Comparison of ENCODE assay signal across 22 mouse cellular contexts in the genomic region with DNA sequence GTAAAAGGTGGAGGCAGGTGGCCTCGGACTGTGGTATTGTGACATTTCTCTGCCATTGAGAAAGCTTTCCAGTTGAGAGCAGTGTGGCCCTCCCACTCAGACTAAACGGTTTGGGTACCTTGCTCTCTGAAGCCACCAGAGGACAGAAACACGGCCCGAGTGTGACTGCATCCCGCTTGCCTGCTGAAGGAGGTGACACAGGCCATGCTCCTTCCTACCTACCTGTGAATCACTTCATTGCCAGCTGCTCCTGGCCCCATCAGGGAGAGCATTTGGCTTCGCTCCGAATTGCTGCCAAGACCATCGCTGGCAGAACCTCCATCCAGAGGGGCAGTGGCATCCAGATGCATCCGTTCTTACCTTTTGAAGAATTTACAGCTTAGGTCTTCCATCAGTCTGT. TPM values are rescaled to one million over a fixed set of nuclear protein-coding genes. Genes with fewer than 3 reads are reported as not detected.
DNase-seq lines count a peak whose midpoint lies in the region; ATAC-seq and TF ChIP-seq lines count a peak whose summit lies in the region.
"Had no signal": no experiment of that assay in that cellular context is flagged by ENCODE, and none has a peak within 500 bp of the region (broad histone marks: within the 10 kb centered on the region; RNA-seq: fewer than 3 reads in every experiment).

No protein-coding gene starts in this region.

- ATAC-seq in megakaryocyte, adult 5-6 weeks (ENCODE audit: poor library complexity, severe bottlenecking), result peak; percentile 26; the same call in 1 of the 2 replicates
- peak; percentile 9; the same call in 1 of the 2 replicates for ATAC-seq in neutrophil, adult 5-6 weeks (ENCODE audit: extremely low read depth, insufficient number of reproducible peaks, low FRiP score, poor library complexity, severe bottlenecking)
- ATAC-seq: activated CD4-positive, CD25-positive, alpha-beta regulatory T cell, adult 4 months; CD4-positive, CD25-positive, alpha-beta regulatory T cell, adult 4 months; Patski had no signal

- peaks cover 56% of the 10 kb centered on the region for H3K36me3 ChIP-seq in myocyte (ENCODE audit: control insufficient read depth, insufficient read depth)
- peaks cover 4% of the 10 kb centered on the region; the same call in 1 of the 2 replicates for H3K36me3 ChIP-seq in kidney, adult 2 months (ENCODE audit: control insufficient read depth, insufficient read depth, low read length)
- peaks cover 100% of the 10 kb centered on the region for H3K36me3 ChIP-seq in limb, embryonic 10.5 days

- no peak for TF ChIP-seq CTCF in kidney, adult 2 months (conservative IDR thresholded peaks at IDR 0.05; ENCODE audit: insufficient read depth, insufficient read length, low read depth, low read length)

- no peaks in the 10 kb centered on the region for H3K27me3 ChIP-seq in myocyte (ENCODE audit: control insufficient read depth, insufficient read depth, insufficient read length)
- no peaks in the 10 kb centered on the region for H3K27me3 ChIP-seq in kidney, adult 2 months (replicated peaks; ENCODE audit: control insufficient read depth, insufficient read depth, low read length)
- H3K27me3 ChIP-seq in limb, embryonic 10.5 days (ENCODE audit: low read depth, poor library complexity, severe bottlenecking), result 0 out of 2 replicates have a peak, but pooled peaks cover 5% of the 10 kb centered on the region
- H3K27me3 ChIP-seq: CH12.LX, Patski had no signal

- H3K4me2 ChIP-seq in myocyte (ENCODE audit: low read depth), result no peak overlapping the region

- 93% methylated on average over 9 of the region's 9 CpGs for WGBS in kidney, adult 2 months
- WGBS in limb, embryonic 10.5 days, result 88% methylated on average over 9 of the region's 9 CpGs

- no peak for TF ChIP-seq POLR2A in myocyte (IDR thresholded peaks at IDR 0.05; ENCODE audit: insufficient read length, low read depth)
- TF ChIP-seq POLR2A in kidney, adult 2 months (IDR thresholded peaks at IDR 0.05; ENCODE audit: low read depth, low read length), result no peak

- H3K27ac ChIP-seq in kidney, adult 2 months (ENCODE audit: insufficient read depth, low read depth, low read length), result no peak overlapping the region
- H3K27ac ChIP-seq in limb, embryonic 10.5 days, result no peak overlapping the region

- no peak overlapping the region for H3K4me3 ChIP-seq in myocyte
- H3K4me3 ChIP-seq in kidney, adult 2 months (ENCODE audit: insufficient read depth, low read depth, low read length), result no peak overlapping the region
- no peak overlapping the region for H3K4me3 ChIP-seq in limb, embryonic 10.5 days

- H3K79me2 ChIP-seq in myocyte (ENCODE audit: control insufficient read depth, insufficient read depth), result peaks cover 3% of the 10 kb centered on the region

- DNase-seq in heart, adult 11 months, result peak; percentile 90
- no peak for DNase-seq in heart, adult 8-10 months (ENCODE audit: low spot score)
- DNase-seq in kidney, adult 2 months, result no peak
- DNase-seq in kidney, postnatal 10 days, result no peak
- no peak for DNase-seq in limb, embryonic 10.5 days (ENCODE audit: low spot score)
- DNase-seq: adrenal gland, adult 2 months; adrenal gland, adult 8-10 months; adrenal gland, postnatal 10 days; adrenal gland, postnatal 14 days; adrenal gland, postnatal 25 days; adrenal gland, postnatal 36 days; B cell, adult 2 months; cerebellum, adult 11 months; cerebellum, adult 11-12 months had no signal

- H3K4me1 ChIP-seq in kidney, adult 2 months (ENCODE audit: control insufficient read depth, insufficient read depth, low read length), result peaks cover 11% of the 10 kb centered on the region
- H3K4me1 ChIP-seq in limb, embryonic 10.5 days, result peaks cover 44% of the 10 kb centered on the region

- H3K9me3 ChIP-seq in limb, embryonic 10.5 days (replicated peaks), result no peaks in the 10 kb centered on the region
- H3K9me3 ChIP-seq: G1E had no signal

- no peak overlapping the region for H3ac ChIP-seq in myocyte (ENCODE audit: control insufficient read depth, insufficient read length)

TF ChIP-seq in myocyte, 11 proteins besides CTCF, POLR2A, EP300 and RAD21:
- peak; percentile 54 for TF ChIP-seq POLR2AphosphoS2 (IDR thresholded peaks at IDR 0.05; ENCODE audit: insufficient read length, low read depth)
- no peak for TF ChIP-seq CEBPB (IDR thresholded peaks at IDR 0.05; ENCODE audit: insufficient read depth, poor library complexity, severe bottlenecking)

RNA-seq across cellular contexts. Expression of gene Tle3, which starts 26.0 kb away (rescaled TPM):
- total RNA-seq in heart, adult 8-10 months (2022), result 10 to 100 TPM in 3 of 4 experiments, 1 to 10 TPM in 1; 9.7 to 16.2 (median 14.0) TPM
- total RNA-seq in megakaryocyte, adult 5-6 weeks (2015), result 113 and 146 TPM in 2 replicates
- 79.4 and 92.9 TPM in 2 replicates for total RNA-seq in megakaryocyte, adult 5-6 weeks (2017)
- polyA plus RNA-seq in myocyte (2012; fragmentation: generic; extraction: Trizol), result 62.1 TPM
- total RNA-seq in neutrophil, adult 5-6 weeks (2017), result 232 and 253 TPM in 2 replicates
- polyA plus RNA-seq in kidney, adult 2 months (2012; rRNA removed), result 47.2 and 50.9 TPM in 2 replicates
- 53.4 and 55.7 TPM in 2 replicates for polyA plus RNA-seq in limb, embryonic 10.5 days (2016; fragmentation: Nextera tagmentation; extraction: Ambion mirVana)

Comparison
In these comparisons a context has a peak if more than half of its experiments do, and no peak if none do; other contexts are left out.
1. RNA of gene Tle3, which starts 26.0 kb away (total RNA-seq): 232 to 253 TPM in neutrophil, adult 5-6 weeks and 79.4 to 146 TPM in megakaryocyte, adult 5-6 weeks; 9.7 to 16.2 TPM in heart, adult 8-10 months; every median in the first group is over 4 times any median in the second.